10 mouse cellular contexts compared by ENCODE assay signal in genomic region chr12:83099920-83100319, GRCm38 (mm10).
A peak's percentile ranks its signal among the peaks of the same experiment; 100 is the strongest.
DNase-seq lines count a peak whose midpoint lies in the region; ATAC-seq and TF ChIP-seq lines count a peak whose summit lies in the region.
"Had no signal": no experiment of that assay in that cellular context is flagged by ENCODE, and none has a peak within 500 bp of the region (broad histone marks: within the 10 kb centered on the region; RNA-seq: fewer than 3 reads in every experiment).

No protein-coding gene starts in this region.

- no peaks in the 10 kb centered on the region for H3K4me1 ChIP-seq in kidney, adult 2 months (ENCODE audit: control insufficient read depth, insufficient read depth, low read length)
- H3K4me1 ChIP-seq: forebrain, embryonic 12.5 days had no signal

- TF ChIP-seq POLR2A in kidney, adult 2 months (IDR thresholded peaks at IDR 0.05; ENCODE audit: low read depth, low read length): no peak

- no peak for DNase-seq in kidney, adult 2 months
- DNase-seq in kidney, postnatal 14 days: no peak
- DNase-seq in thymus, postnatal 4 days: peak; percentile 16
- no peak for DNase-seq in thymus, postnatal 25 days
- peak; percentile 47 for DNase-seq in ZHBTc4 (ENCODE audit: low read depth, low spot score)
- no peak for DNase-seq in gastrocnemius, postnatal 4 days (ENCODE audit: low spot score in 2 of 2)
- DNase-seq: cerebellum, adult 11 months; right cerebral cortex, postnatal 25 days had no signal

- H3K36me3 ChIP-seq in kidney, adult 2 months (ENCODE audit: control insufficient read depth, insufficient read depth, low read length): no peaks in the 10 kb centered on the region
- H3K36me3 ChIP-seq: forebrain, embryonic 12.5 days had no signal

- no peaks in the 10 kb centered on the region for H3K27me3 ChIP-seq in kidney, adult 2 months (replicated peaks; ENCODE audit: control insufficient read depth, insufficient read depth, low read length)
- H3K27me3 ChIP-seq: forebrain, embryonic 12.5 days had no signal

- ATAC-seq in CD4-positive, CD25-positive, alpha-beta regulatory T cell, adult 4 months: no peak

- no peak overlapping the region for H3K27ac ChIP-seq in kidney, adult 2 months (ENCODE audit: insufficient read depth, low read depth, low read length)
- H3K27ac ChIP-seq: forebrain, embryonic 12.5 days had no signal

- peak; percentile 26; the same call in 1 of the 2 replicates for TF ChIP-seq CTCF in kidney, adult 2 months (conservative IDR thresholded peaks at IDR 0.05; ENCODE audit: insufficient read depth, insufficient read length, low read depth, low read length)

- H3K4me3 ChIP-seq in kidney, adult 2 months (ENCODE audit: insufficient read depth, low read depth, low read length): no peak overlapping the region
- H3K4me3 ChIP-seq: forebrain, embryonic 12.5 days had no signal

- 95% methylated on average over 2 of the region's 2 CpGs for WGBS in kidney, adult 2 months

Comparison
In these comparisons a context has a peak if more than half of its experiments do, and no peak if none do; other contexts are left out.
1. DNase-seq: peak in thymus, postnatal 4 days (single experiment) and ZHBTc4 (single experiment); none in kidney, adult 2 months (single experiment), kidney, postnatal 14 days (single experiment), thymus, postnatal 25 days (single experiment) and gastrocnemius, postnatal 4 days (0 of 2).